Mouse (Mus musculus): ENCODE measurements around the gene C1qtnf1.

DNA sequence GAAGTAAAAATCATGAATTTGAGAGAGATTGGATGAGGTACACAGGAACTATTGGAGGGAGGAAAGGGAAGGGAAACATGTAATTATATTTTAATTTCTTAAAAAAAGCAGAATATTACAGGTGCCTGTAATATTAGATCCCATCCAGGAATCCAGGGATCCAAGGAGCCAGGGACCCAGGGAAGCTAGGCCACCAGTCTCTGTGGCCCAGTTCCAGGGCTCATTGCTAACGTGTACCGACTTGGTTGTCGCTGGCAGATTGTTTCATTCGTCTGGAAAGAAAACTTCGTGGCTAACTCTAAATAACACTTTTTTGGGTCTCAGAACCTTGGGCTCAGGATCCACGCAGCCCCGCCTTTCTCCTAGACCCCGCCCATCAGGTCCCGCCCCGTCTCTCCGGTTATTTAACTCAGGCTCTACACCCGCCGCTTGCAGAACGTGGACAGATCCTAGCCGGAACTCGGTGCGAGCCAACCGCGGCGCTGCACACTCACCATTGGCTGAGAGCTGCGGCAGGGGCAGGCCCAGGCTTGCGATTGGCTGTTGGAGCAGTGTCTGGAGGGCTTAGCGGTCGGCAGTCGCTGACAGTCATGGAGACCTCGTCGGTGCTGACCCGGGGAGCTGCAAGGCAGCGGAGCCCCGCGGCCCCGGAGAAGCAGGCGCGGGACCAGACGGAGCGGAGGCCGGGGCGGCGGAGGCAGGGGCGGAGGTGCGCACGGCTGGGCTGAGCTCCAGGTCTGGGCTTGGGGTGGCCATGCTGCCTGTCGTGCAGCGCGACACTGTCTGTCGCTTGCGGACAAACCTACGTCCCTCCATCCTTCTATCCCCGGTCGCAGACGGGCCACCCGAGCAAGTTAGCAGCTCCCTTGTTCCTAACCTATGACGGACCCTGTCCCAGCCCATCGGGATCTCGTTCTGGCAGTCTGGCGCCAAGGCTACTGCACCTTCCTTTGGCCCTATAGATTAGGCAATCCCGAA lies 48.7 kb downstream of the C1qtnf1 start, which contains the start of gene Engase:
- no peak for TF ChIP-seq CTCF (IDR thresholded peaks at IDR 0.05; ENCODE audit: extremely low read depth, insufficient read depth, low read length)
- TF ChIP-seq POLR2A (IDR thresholded peaks at IDR 0.05; ENCODE audit: extremely low read depth, insufficient read depth, low read length): peak; percentile 84
